Mouse (Mus musculus): ENCODE results near the gene Zfp408.

Zfp408 gene

GRCm38 (mm10) chr2:91649553-91650359 lies at the start of gene Zfp408, which contains the start of gene Arhgap1:
TSS of gene Zfp408 (minus strand) at chr2:91649791.
TSS of gene Arhgap1 (plus strand) at chr2:91649860.
- peak; percentile 97 to 98 for DNase-seq

- DNase-seq: no peak
Observed at GRCm38 (mm10) chr2:91699225-91699624, 49.6 kb upstream of the Zfp408 start.

GRCm38 (mm10) chr2:91696225-91696590 lies 46.6 kb upstream of the Zfp408 start:
- no peak for DNase-seq

GRCm38 (mm10) chr2:91695436-91696224 lies 46.0 kb upstream of the Zfp408 start:
- no peak for DNase-seq

- DNase-seq: no peak
Observed at GRCm38 (mm10) chr2:91689452-91689851, 39.9 kb upstream of the Zfp408 start.

GRCm38 (mm10) chr2:91683919-91684318 lies 34.3 kb upstream of the Zfp408 start:
- DNase-seq: no peak

GRCm38 (mm10) chr2:91682850-91683249 lies 33.3 kb upstream of the Zfp408 start:
- peak; percentile 28 to 45 for DNase-seq

GRCm38 (mm10) chr2:91676961-91677360 lies 27.4 kb upstream of the Zfp408 start:
- DNase-seq: no peak

- no peak for DNase-seq
Observed at GRCm38 (mm10) chr2:91676420-91676819, 26.8 kb upstream of the Zfp408 start.

GRCm38 (mm10) chr2:91674895-91675294 lies 25.3 kb upstream of the Zfp408 start:
- no peak for DNase-seq

- DNase-seq: no peak
Observed at GRCm38 (mm10) chr2:91673587-91673986, 24.0 kb upstream of the Zfp408 start.

- peak; percentile 79 to 84 for DNase-seq
Observed at GRCm38 (mm10) chr2:91670038-91670437, 20.4 kb upstream of the Zfp408 start.

- DNase-seq: no peak
Observed at GRCm38 (mm10) chr2:91669326-91669725, 19.7 kb upstream of the Zfp408 start.

GRCm38 (mm10) chr2:91667747-91668146 lies 18.2 kb upstream of the Zfp408 start:
- no peak for DNase-seq

GRCm38 (mm10) chr2:91666386-91666910 lies 16.9 kb upstream of the Zfp408 start:
- DNase-seq: peak; percentile 25 to 51

- no peak for DNase-seq
Observed at GRCm38 (mm10) chr2:91664780-91665179, 15.2 kb upstream of the Zfp408 start.

- DNase-seq: peak; percentile 74 to 83
Observed at GRCm38 (mm10) chr2:91660981-91661380, 11.4 kb upstream of the Zfp408 start.

- no peak for DNase-seq
Observed at GRCm38 (mm10) chr2:91659657-91660056, 10.1 kb upstream of the Zfp408 start.

- peak; percentile 72 for DNase-seq
Observed at GRCm38 (mm10) chr2:91656774-91657173, 7.2 kb upstream of the Zfp408 start.

- no peak for DNase-seq
Observed at GRCm38 (mm10) chr2:91655827-91656226, 6.2 kb upstream of the Zfp408 start.

GRCm38 (mm10) chr2:91655388-91655787 lies 5.8 kb upstream of the Zfp408 start:
- no peak for DNase-seq

- DNase-seq: no peak
Observed at GRCm38 (mm10) chr2:91652863-91653262, 3.3 kb upstream of the Zfp408 start.

- DNase-seq: peak in 1 of 2 experiments; percentile 35
Observed at GRCm38 (mm10) chr2:91651458-91652258, 2.1 kb upstream of the Zfp408 start.

All from kidney, adult 8-10 months (tissue).